In the genomic region with DNA sequence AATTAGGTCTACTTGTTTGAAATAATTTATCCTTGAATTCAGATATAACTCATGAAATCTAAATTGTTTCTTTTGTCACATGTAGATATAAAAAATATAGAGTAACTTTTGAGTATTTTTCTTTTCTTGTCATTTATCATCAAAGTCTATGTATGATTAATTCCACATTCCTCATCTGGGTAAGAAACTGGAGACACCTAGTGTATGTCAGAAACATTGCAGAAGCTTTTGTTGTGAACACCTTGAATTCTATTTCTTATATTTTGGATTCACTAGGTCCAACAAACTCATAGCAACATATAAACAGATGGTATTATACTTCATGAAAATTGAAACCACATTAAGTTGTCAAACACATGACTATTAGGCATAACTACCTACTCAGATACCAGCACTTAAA, we compare ENCODE assay signal across 20 mouse cellular contexts.
A peak's percentile ranks its signal among the peaks of the same experiment; 100 is the strongest.
DNase-seq lines count a peak whose midpoint lies in the region; ATAC-seq and TF ChIP-seq lines count a peak whose summit lies in the region.
"Had no signal": no experiment of that assay in that cellular context is flagged by ENCODE, and none has a peak within 500 bp of the region (broad histone marks: within the 10 kb centered on the region; RNA-seq: fewer than 3 reads in every experiment).

No protein-coding gene starts in this region.

- no peak overlapping the region for H3K4me2 ChIP-seq in hindbrain, postnatal 0 days (ENCODE audit: low read depth, low read length)
- H3K4me2 ChIP-seq in hindbrain, embryonic 12.5 days (replicated peaks), result no peak overlapping the region
- H3K4me2 ChIP-seq in midbrain, postnatal 0 days (ENCODE audit: low read depth, low read length, poor library complexity, severe bottlenecking), result no peak overlapping the region
- H3K4me2 ChIP-seq: heart, embryonic 11.5 days; limb, embryonic 15.5 days; stomach, embryonic 15.5 days had no signal

- no peaks in the 10 kb centered on the region for H3K9me3 ChIP-seq in hindbrain, postnatal 0 days (ENCODE audit: low read length)
- H3K9me3 ChIP-seq in hindbrain, embryonic 12.5 days (replicated peaks), result no peaks in the 10 kb centered on the region
- no peaks in the 10 kb centered on the region for H3K9me3 ChIP-seq in midbrain, postnatal 0 days (ENCODE audit: low read length)
- H3K9me3 ChIP-seq in midbrain, embryonic 10.5 days (replicated peaks), result no peaks in the 10 kb centered on the region
- H3K9me3 ChIP-seq: G1E; limb, embryonic 15.5 days; stomach, embryonic 15.5 days had no signal

- TF ChIP-seq CTCF in hindbrain, postnatal 0 days (IDR thresholded peaks at IDR 0.05; ENCODE audit: low read depth), result peak; percentile 38
- TF ChIP-seq CTCF in midbrain, postnatal 0 days (IDR thresholded peaks at IDR 0.05), result peak; percentile 59

- no peak for ATAC-seq in hindbrain, postnatal 0 days
- ATAC-seq in hindbrain, embryonic 12.5 days (ENCODE audit: low FRiP score), result no peak
- ATAC-seq in midbrain, postnatal 0 days (ENCODE audit: low FRiP score), result no peak

- DNase-seq in embryo, embryonic 11 days, result peak; percentile 2
- DNase-seq in embryo, embryonic 9.5 days (ENCODE audit: extremely low spot score), result no peak
- peak; percentile 13 for DNase-seq in hindbrain, postnatal 0 days (ENCODE audit: low spot score)
- DNase-seq in midbrain, postnatal 0 days (ENCODE audit: low spot score), result no peak
- DNase-seq in midbrain, embryonic 10.5 days (ENCODE audit: low spot score), result no peak
- DNase-seq in c-Kit-positive CD71-positive TER-119-positive erythroid progenitor cells, embryonic 14.5 days (ENCODE audit: low spot score), result no peak
- DNase-seq in spleen, postnatal 4 days (ENCODE audit: low spot score in 2 of 2), result no peak
- DNase-seq: adrenal gland, postnatal 14 days; gastrocnemius, postnatal 25 days; heart, postnatal 4 days; kidney, postnatal 10 days; layer of hippocampus, adult 9-11 months; lung, postnatal 10 days; right cerebral cortex, adult 18-20 months; thymus, postnatal 14 days had no signal

- H3K27me3 ChIP-seq in hindbrain, postnatal 0 days (ENCODE audit: insufficient read depth, low read length), result no peaks in the 10 kb centered on the region
- H3K27me3 ChIP-seq in hindbrain, embryonic 12.5 days, result no peaks in the 10 kb centered on the region
- no peaks in the 10 kb centered on the region for H3K27me3 ChIP-seq in midbrain, postnatal 0 days (ENCODE audit: insufficient read depth, low read length)
- no peaks in the 10 kb centered on the region for H3K27me3 ChIP-seq in midbrain, embryonic 10.5 days (ENCODE audit: low read depth, poor library complexity, severe bottlenecking)
- H3K27me3 ChIP-seq: limb, embryonic 15.5 days; stomach, embryonic 15.5 days had no signal

- H3K4me3 ChIP-seq in hindbrain, postnatal 0 days (ENCODE audit: low read length), result no peak overlapping the region
- no peak overlapping the region for H3K4me3 ChIP-seq in hindbrain, embryonic 12.5 days
- no peak overlapping the region for H3K4me3 ChIP-seq in midbrain, postnatal 0 days (ENCODE audit: low read depth, low read length)
- H3K4me3 ChIP-seq in midbrain, embryonic 10.5 days, result no peak overlapping the region
- H3K4me3 ChIP-seq: limb, embryonic 15.5 days; stomach, embryonic 15.5 days had no signal

- no peak overlapping the region for H3K9ac ChIP-seq in hindbrain, postnatal 0 days (replicated peaks; ENCODE audit: low read length)
- H3K9ac ChIP-seq in hindbrain, embryonic 12.5 days, result no peak overlapping the region
- no peak overlapping the region for H3K9ac ChIP-seq in midbrain, postnatal 0 days (replicated peaks; ENCODE audit: low read length, poor library complexity, severe bottlenecking)
- H3K9ac ChIP-seq: limb, embryonic 15.5 days; stomach, embryonic 15.5 days had no signal

- no peaks in the 10 kb centered on the region for H3K4me1 ChIP-seq in hindbrain, postnatal 0 days (ENCODE audit: insufficient read depth, low read length)
- no peaks in the 10 kb centered on the region for H3K4me1 ChIP-seq in hindbrain, embryonic 12.5 days
- no peaks in the 10 kb centered on the region for H3K4me1 ChIP-seq in midbrain, postnatal 0 days (ENCODE audit: insufficient read depth, low read length)
- peaks cover 14% of the 10 kb centered on the region; the same call in 1 of the 2 replicates for H3K4me1 ChIP-seq in midbrain, embryonic 10.5 days
- H3K4me1 ChIP-seq: limb, embryonic 15.5 days; stomach, embryonic 15.5 days had no signal

- H3K27ac ChIP-seq in hindbrain, postnatal 0 days, result no peak overlapping the region
- no peak overlapping the region for H3K27ac ChIP-seq in hindbrain, embryonic 12.5 days
- H3K27ac ChIP-seq in midbrain, postnatal 0 days (ENCODE audit: low read depth, low read length), result no peak overlapping the region
- no peak overlapping the region for H3K27ac ChIP-seq in midbrain, embryonic 10.5 days (replicated peaks)
- H3K27ac ChIP-seq: limb, embryonic 15.5 days; stomach, embryonic 15.5 days had no signal

- no peaks in the 10 kb centered on the region for H3K36me3 ChIP-seq in hindbrain, postnatal 0 days (ENCODE audit: insufficient read depth, low read length)
- H3K36me3 ChIP-seq in hindbrain, embryonic 12.5 days, result no peaks in the 10 kb centered on the region
- H3K36me3 ChIP-seq in midbrain, postnatal 0 days (ENCODE audit: insufficient read depth, low read length), result no peaks in the 10 kb centered on the region
- H3K36me3 ChIP-seq in midbrain, embryonic 10.5 days, result no peaks in the 10 kb centered on the region
- H3K36me3 ChIP-seq: G1E; limb, embryonic 15.5 days; stomach, embryonic 15.5 days had no signal

Comparison
In these comparisons a context has a peak if more than half of its experiments do, and no peak if none do; other contexts are left out.
1. DNase-seq: peak in embryo, embryonic 11 days (single experiment) and hindbrain, postnatal 0 days (single experiment); none in embryo, embryonic 9.5 days (single experiment), midbrain, postnatal 0 days (single experiment), midbrain, embryonic 10.5 days (single experiment), c-Kit-positive CD71-positive TER-119-positive erythroid progenitor cells, embryonic 14.5 days (single experiment) and spleen, postnatal 4 days (0 of 2).